Mouse (Mus musculus): ENCODE measurements at regions not wholly inside any gene's neighbourhood (a gene's known extent, or its start where the extent isn't known, plus 50 kb on each side); places are given as distances from the start of the nearest gene placed in this dataset.

GRCm38 (mm10) chrX:12284741-12285140, 124.6 kb upstream of the Bcor start:
- H3K27me3 ChIP-seq (ENCODE audit: control insufficient read depth, insufficient read depth, insufficient read length): no peaks in the 10 kb centered on the region
- TF ChIP-seq USF1 (IDR thresholded peaks at IDR 0.05; ENCODE audit: low read depth): no peak
- TF ChIP-seq CTCF (IDR thresholded peaks at IDR 0.05; ENCODE audit: control insufficient read depth, insufficient read depth, insufficient read length): no peak
- no peak for TF ChIP-seq CEBPB (IDR thresholded peaks at IDR 0.05; ENCODE audit: low read depth)
- TF ChIP-seq MYOG (IDR thresholded peaks at IDR 0.05; ENCODE audit: control insufficient read depth, extremely low read depth, insufficient read length): no peak
- no peak for TF ChIP-seq MYOD1 (IDR thresholded peaks at IDR 0.05; ENCODE audit: control insufficient read depth, insufficient read length, low read depth)
- no peak for TF ChIP-seq MAX (IDR thresholded peaks at IDR 0.05)
- no peak for TF ChIP-seq FOSL1 (IDR thresholded peaks at IDR 0.05; ENCODE audit: insufficient read depth, low read length, poor library complexity, severe bottlenecking)
- H3K4me3 ChIP-seq (ENCODE audit: insufficient read depth, poor library complexity, severe bottlenecking): no peak overlapping the region
- H3K79me3 ChIP-seq (ENCODE audit: low read depth): no peaks in the 10 kb centered on the region
- H3ac ChIP-seq (ENCODE audit: control insufficient read depth, insufficient read length, low read depth): no peak overlapping the region
- H3K36me3 ChIP-seq (ENCODE audit: control insufficient read depth, insufficient read depth): no peaks in the 10 kb centered on the region
- no peaks in the 10 kb centered on the region for H3K79me2 ChIP-seq (ENCODE audit: control insufficient read depth, insufficient read depth)

GRCm38 (mm10) chrX:12285141-12285540, 125.0 kb upstream of the Bcor start:
- H3ac ChIP-seq (ENCODE audit: control insufficient read depth, insufficient read length, low read depth): no peak overlapping the region
- H3K4me3 ChIP-seq (ENCODE audit: insufficient read depth, poor library complexity, severe bottlenecking): no peak overlapping the region
- no peaks in the 10 kb centered on the region for H3K79me2 ChIP-seq (ENCODE audit: control insufficient read depth, insufficient read depth)
- no peaks in the 10 kb centered on the region for H3K79me3 ChIP-seq (ENCODE audit: low read depth)
- TF ChIP-seq MYOG (IDR thresholded peaks at IDR 0.05; ENCODE audit: control insufficient read depth, extremely low read depth, insufficient read length) (no peak), FOSL1 (IDR thresholded peaks at IDR 0.05; ENCODE audit: insufficient read depth, low read length, poor library complexity, severe bottlenecking) (no peak), MAX (IDR thresholded peaks at IDR 0.05) (no peak), MYOD1 (IDR thresholded peaks at IDR 0.05; ENCODE audit: control insufficient read depth, insufficient read length, low read depth) (no peak), CEBPB (IDR thresholded peaks at IDR 0.05; ENCODE audit: low read depth) (no peak), CTCF (IDR thresholded peaks at IDR 0.05; ENCODE audit: control insufficient read depth, insufficient read depth, insufficient read length) (no peak), USF1 (IDR thresholded peaks at IDR 0.05; ENCODE audit: low read depth) (no peak)
- H3K27me3 ChIP-seq (ENCODE audit: control insufficient read depth, insufficient read depth, insufficient read length): no peaks in the 10 kb centered on the region
- H3K36me3 ChIP-seq (ENCODE audit: control insufficient read depth, insufficient read depth): no peaks in the 10 kb centered on the region

DNA sequence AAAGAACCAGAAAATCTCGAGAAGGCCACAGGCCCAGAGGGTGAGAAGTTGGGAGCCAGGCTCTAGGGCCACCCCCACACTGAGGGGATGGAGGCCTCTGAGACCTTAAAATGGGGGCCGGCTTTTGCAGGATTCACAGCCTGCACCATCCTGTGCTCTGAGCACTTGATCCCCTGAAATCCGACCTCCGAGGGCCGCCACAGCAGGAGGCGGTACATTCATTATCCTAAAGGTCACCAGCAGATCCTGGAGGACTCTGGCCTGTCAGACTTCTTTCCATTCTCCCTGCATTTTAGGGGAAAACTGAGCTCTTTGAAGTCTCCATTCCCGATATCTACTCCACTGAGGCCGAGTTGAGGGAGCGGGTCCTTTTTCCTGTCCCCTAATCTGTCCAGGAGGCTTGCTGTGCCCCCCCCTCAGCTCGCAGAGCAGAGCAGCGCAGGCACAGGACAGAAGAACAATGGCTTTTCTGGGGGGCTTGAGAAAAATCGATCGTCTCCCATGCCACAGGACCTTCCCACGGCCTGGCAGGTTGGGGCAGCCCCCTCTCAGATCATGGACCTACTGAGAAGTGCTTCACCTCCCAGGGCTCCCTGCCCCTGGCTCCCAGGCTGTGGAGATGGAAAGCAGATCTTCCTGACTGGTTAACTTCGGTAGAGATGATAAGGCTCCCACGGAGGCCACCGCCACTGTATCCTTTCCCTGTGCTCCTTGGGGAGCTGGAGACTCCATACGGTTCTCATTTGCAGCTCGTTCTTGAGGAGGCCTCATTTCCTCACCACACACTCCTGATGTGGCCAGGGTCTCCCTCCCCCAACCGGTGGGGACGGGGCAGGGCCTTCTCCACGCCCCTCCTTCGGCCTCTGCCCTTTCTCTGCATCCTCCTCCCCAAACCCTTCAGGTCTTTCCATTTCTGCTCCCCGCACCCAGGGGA, 126.1 kb upstream of the Bcor start:
- no peaks in the 10 kb centered on the region for H3K79me2 ChIP-seq (ENCODE audit: control insufficient read depth, insufficient read depth)
- H3K79me3 ChIP-seq (ENCODE audit: low read depth): no peaks in the 10 kb centered on the region
- no peak overlapping the region for H3ac ChIP-seq (ENCODE audit: control insufficient read depth, insufficient read length, low read depth)
- no peaks in the 10 kb centered on the region for H3K36me3 ChIP-seq (ENCODE audit: control insufficient read depth, insufficient read depth)
- no peak for TF ChIP-seq FOSL1 (IDR thresholded peaks at IDR 0.05; ENCODE audit: insufficient read depth, low read length, poor library complexity, severe bottlenecking)
- H3K4me3 ChIP-seq (ENCODE audit: insufficient read depth, poor library complexity, severe bottlenecking): no peak overlapping the region
- no peaks in the 10 kb centered on the region for H3K27me3 ChIP-seq (ENCODE audit: control insufficient read depth, insufficient read depth, insufficient read length)

GRCm38 (mm10) chrX:12286910-12287522, 126.9 kb upstream of the Bcor start:
- H3K27me3 ChIP-seq (ENCODE audit: control insufficient read depth, insufficient read depth, insufficient read length): no peaks in the 10 kb centered on the region
- no peak overlapping the region for H3ac ChIP-seq (ENCODE audit: control insufficient read depth, insufficient read length, low read depth)
- H3K4me3 ChIP-seq (ENCODE audit: insufficient read depth, poor library complexity, severe bottlenecking): no peak overlapping the region
- no peaks in the 10 kb centered on the region for H3K79me2 ChIP-seq (ENCODE audit: control insufficient read depth, insufficient read depth)
- H3K36me3 ChIP-seq (ENCODE audit: control insufficient read depth, insufficient read depth): no peaks in the 10 kb centered on the region
- TF ChIP-seq USF1 (IDR thresholded peaks at IDR 0.05; ENCODE audit: low read depth) (no peak), CTCF (IDR thresholded peaks at IDR 0.05; ENCODE audit: control insufficient read depth, insufficient read depth, insufficient read length) (no peak)
- H3K79me3 ChIP-seq (ENCODE audit: low read depth): no peaks in the 10 kb centered on the region

DNA sequence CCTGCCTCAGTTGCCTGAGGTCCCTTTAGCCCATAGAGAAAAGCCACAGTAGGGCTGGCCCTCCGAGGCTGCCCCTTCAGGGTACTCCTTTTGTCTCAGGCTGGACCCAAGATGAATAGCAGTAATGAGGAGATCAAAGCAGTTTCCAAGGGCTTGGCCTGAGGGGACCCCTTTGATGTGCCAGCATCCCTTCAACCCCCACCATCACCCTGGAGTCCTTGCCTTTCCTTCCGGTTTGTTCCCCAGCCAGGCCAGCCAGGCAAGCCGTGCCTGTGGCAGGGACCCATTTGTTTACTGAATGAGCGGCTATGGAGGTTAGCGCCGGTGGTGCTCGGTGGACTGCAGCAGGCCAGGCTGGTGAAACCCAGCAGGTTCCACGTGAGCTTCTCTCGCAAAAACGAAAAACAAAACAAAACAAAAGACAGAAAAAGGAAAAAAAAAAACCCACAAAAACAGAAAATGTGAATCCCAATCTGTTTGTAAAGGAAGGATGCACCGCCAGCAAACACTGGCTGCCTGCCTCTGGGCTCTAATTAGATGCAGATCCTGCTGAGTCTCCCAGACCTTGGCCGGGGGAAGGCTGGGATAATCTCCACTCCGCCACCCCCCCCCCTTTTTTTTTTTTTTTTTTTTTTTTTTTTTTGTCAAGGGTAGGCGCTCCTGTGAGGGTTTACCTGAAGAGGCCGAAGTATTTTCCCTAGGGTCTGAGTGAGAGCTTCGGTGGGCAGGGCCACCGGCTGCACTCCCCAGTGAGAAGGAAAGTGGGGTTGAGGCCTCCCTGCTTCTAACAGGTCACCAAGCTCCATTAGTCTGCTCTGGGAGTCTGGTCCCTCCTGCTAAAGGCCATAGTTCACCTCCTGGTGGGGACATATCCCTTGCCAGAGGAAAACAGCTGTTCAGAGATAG, 127.8 kb upstream of the Bcor start:
- H3K79me3 ChIP-seq (ENCODE audit: low read depth): no peaks in the 10 kb centered on the region
- H3ac ChIP-seq (ENCODE audit: control insufficient read depth, insufficient read length, low read depth): no peak overlapping the region
- TF ChIP-seq CTCF (IDR thresholded peaks at IDR 0.05; ENCODE audit: control insufficient read depth, insufficient read depth, insufficient read length) (no peak), USF1 (IDR thresholded peaks at IDR 0.05; ENCODE audit: low read depth) (no peak), MYOD1 (IDR thresholded peaks at IDR 0.05; ENCODE audit: control insufficient read depth, insufficient read length, low read depth) (no peak), MYOG (IDR thresholded peaks at IDR 0.05; ENCODE audit: control insufficient read depth, extremely low read depth, insufficient read length) (no peak), MAX (IDR thresholded peaks at IDR 0.05) (no peak), CEBPB (IDR thresholded peaks at IDR 0.05; ENCODE audit: low read depth) (no peak)
- no peaks in the 10 kb centered on the region for H3K36me3 ChIP-seq (ENCODE audit: control insufficient read depth, insufficient read depth)
- H3K27me3 ChIP-seq (ENCODE audit: control insufficient read depth, insufficient read depth, insufficient read length): no peaks in the 10 kb centered on the region
- H3K4me3 ChIP-seq (ENCODE audit: insufficient read depth, poor library complexity, severe bottlenecking): no peak overlapping the region
- no peaks in the 10 kb centered on the region for H3K79me2 ChIP-seq (ENCODE audit: control insufficient read depth, insufficient read depth)

All from C2C12 (cell line).